Mouse (Mus musculus) G1E (cell line): ENCODE data around the gene Tob1. TPM values are rescaled to one million over a fixed set of nuclear protein-coding genes. Genes with fewer than 3 reads are reported as not detected.

ENCODE experiments used
- ATAC-seq: 2 replicates; pipeline ENCODE4 v1.8.0; 2016; ENCODE audit warnings: mild to moderate bottlenecking; ENCODE audit not compliant: insufficient number of reproducible peaks, poor library complexity, low FRiP score, severe bottlenecking; ENCODE audit errors: extremely low read depth
- DNase-seq: peaks from one replicate; pipeline ENCODE4 v3.0.0; 2012; ENCODE audit warnings: low spot score
- H3K27me3 ChIP-seq: 2 replicates; pipeline ENCODE4 v1.6.1; 2012; ENCODE audit warnings: mild to moderate bottlenecking, low read length, inconsistent platforms; ENCODE audit not compliant: insufficient read depth
- H3K36me3 ChIP-seq: replicated peaks from 2 replicates; pipeline ENCODE3; 2012; ENCODE audit warnings: mild to moderate bottlenecking, inconsistent platforms
- H3K4me1 ChIP-seq: 2 replicates; pipeline ENCODE4 v1.6.1; 2012; ENCODE audit warnings: low read depth, low read length, inconsistent platforms, mixed read lengths; ENCODE audit not compliant: insufficient read depth
- H3K4me3 ChIP-seq: 2 replicates; pipeline ENCODE4 v1.5.1; 2012; ENCODE audit warnings: low read depth, mild to moderate bottlenecking, inconsistent platforms, low read length, moderate library complexity, mixed read lengths
- H3K9me3 ChIP-seq: replicated peaks from 2 replicates; pipeline ENCODE4 v1.6.1; 2012; ENCODE audit warnings: inconsistent platforms
- CTCF ChIP-seq: IDR thresholded peaks from 2 replicates; pipeline ENCODE4 v1.5.1; 2012; ENCODE audit warnings: low read depth, low read length, inconsistent platforms, mixed read lengths
- GATA1 ChIP-seq: IDR thresholded peaks from 2 replicates; pipeline ENCODE4 v1.6.1; 2012; ENCODE audit warnings: borderline replicate concordance, low read length, inconsistent platforms, mixed read lengths
- GATA2 ChIP-seq: IDR thresholded peaks from 2 replicates; pipeline ENCODE4 v1.6.1; 2012; ENCODE audit warnings: low read depth, low read length, inconsistent platforms, borderline replicate concordance
- POLR2AphosphoS5 ChIP-seq: IDR thresholded peaks from 2 replicates; pipeline ENCODE4 v1.6.1; 2012; ENCODE audit warnings: low read depth, low read length, inconsistent platforms; ENCODE audit not compliant: insufficient replicate concordance
- TAL1 ChIP-seq: conservative IDR thresholded peaks from 2 replicates; pipeline ENCODE4 v1.6.1; 2012; ENCODE audit warnings: low read depth, low read length, inconsistent platforms, mixed read lengths
- polyA plus RNA-seq: library from polyadenylated mRNA; stranded (reverse); fragments of >175 nt; gene quantifications from 2 replicates; pipeline ENCODE4 v1.2.3, GENCODE M21; 2012
- total RNA-seq, 2 experiments: library from RNA; stranded (forward) in 1 of 2; stranded (reverse) in 1 of 2; fragments of 200-1000 nt in 1 of 2; fragments of >200 nt in 1 of 2; fragmentation: Nextera tagmentation in 1 of 2; gene quantifications; 2 replicates each; pipeline ENCODE4 v1.2.3; 2014 to 2017

Tob1 gene
- total and polyA plus RNA-seq, 3 experiments, result 9.9 to 28.6 (median 11.1) TPM

DNA sequence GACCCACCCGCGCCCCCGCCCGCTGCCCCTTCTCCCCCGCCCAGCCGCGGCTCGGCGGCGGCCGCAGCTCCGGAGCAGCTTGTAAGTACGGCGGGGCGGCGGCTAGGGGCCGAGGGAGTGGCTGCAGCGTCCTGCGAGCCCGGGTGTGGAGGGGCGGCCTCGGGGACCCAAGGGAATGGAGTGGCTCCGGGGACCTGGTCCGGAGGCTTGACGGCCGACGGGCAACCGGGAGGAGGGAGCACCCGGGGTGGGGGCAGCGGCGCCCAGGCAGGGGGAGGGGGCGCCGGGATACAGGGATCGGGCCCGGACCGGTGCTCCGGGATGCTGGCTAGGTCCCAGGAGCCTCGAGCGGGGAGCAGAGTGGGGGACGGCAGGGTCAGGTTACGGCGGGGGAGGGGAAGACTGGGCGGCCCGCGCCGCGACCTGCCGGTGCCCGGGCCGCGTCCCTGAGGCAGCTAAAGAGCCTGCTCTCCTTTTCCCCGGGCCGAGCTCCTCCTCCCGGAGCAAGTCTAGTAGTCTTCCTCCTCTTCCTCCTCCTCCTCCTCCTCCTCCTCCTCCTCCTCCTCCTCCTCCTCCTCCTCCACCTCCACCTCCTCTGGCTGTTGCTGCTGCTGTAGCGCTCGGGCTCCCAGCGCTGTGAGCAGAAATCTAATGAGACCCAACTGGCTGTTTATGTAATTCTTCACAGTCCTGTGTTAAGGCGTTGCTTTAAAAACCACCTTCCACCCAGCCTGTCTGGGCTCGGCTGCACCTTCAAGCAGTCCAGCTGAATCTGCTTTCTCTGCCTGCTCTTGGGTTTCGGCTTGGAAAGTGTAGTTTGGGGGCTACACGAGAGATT lies 616 bp downstream of the Tob1 start:
- no peak for ATAC-seq
- no peak for DNase-seq
- Histone ChIP-seq H3K36me3 (peaks cover 15% of the 10 kb centered on the region), H3K4me1 (peaks cover 41% of the 10 kb centered on the region), H3K4me3 (peak overlapping the region; percentile 84), H3K9me3 (no peaks in the 10 kb centered on the region), H3K27me3 (no peaks in the 10 kb centered on the region)
- TF ChIP-seq TAL1, result no peak
- no peak for TF ChIP-seq GATA1
- TF ChIP-seq POLR2AphosphoS5, result no peak
- no peak for TF ChIP-seq GATA2
- TF ChIP-seq CTCF, result no peak

DNA sequence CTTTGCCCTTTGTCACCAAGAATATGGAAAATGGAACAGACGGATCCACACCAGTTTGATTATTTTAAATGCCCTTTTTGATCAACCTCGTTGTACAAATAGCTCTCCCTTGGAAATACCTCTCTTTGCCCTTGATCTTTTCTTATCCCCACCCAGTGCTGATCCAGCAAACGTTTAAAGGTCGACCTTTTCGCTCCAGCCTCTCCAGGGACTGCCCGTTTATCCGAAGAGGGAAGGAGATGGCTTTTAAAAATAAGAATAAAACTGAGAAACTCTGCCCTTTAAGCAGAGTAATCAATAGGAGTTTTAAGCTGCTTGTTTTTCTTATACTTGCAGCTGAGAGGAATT lies 1.2 kb downstream of the Tob1 start:
- H3K36me3 ChIP-seq, result peaks cover 15% of the 10 kb centered on the region
- no peak for TF ChIP-seq POLR2AphosphoS5
- H3K9me3 ChIP-seq, result no peaks in the 10 kb centered on the region
- no peaks in the 10 kb centered on the region for H3K27me3 ChIP-seq
- peaks cover 36% of the 10 kb centered on the region for H3K4me1 ChIP-seq
- no peak for ATAC-seq
- no peak for DNase-seq
- H3K4me3 ChIP-seq, result peak overlapping the region; percentile 84

DNA sequence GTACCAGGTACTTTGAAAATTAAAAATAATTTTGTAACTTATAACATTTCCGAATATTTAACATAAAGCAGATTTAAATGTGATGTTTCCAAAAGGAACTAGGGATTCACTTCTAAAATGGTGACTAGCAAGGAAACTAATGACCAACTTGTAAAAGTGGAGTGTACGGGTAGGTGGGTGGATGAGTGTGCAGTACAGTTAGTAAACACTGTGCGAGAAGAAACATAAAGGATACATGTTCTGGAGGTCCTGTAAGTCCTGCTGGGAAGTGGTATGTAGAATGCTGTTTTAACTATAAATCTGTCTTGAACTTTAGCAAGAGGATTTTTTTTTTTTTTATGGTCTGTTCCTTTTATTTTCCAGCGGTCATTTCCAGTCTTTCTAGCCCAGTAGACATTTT lies 1.7 kb downstream of the Tob1 start:
- no peaks in the 10 kb centered on the region for H3K9me3 ChIP-seq
- ATAC-seq (no peak), DNase-seq (no peak)
- no peaks in the 10 kb centered on the region for H3K27me3 ChIP-seq
- peaks cover 36% of the 10 kb centered on the region for H3K4me1 ChIP-seq
- TF ChIP-seq TAL1 (no peak), POLR2AphosphoS5 (no peak), GATA1 (no peak), GATA2 (no peak), CTCF (no peak)
- no peak overlapping the region for H3K4me3 ChIP-seq
- peaks cover 15% of the 10 kb centered on the region for H3K36me3 ChIP-seq

DNA sequence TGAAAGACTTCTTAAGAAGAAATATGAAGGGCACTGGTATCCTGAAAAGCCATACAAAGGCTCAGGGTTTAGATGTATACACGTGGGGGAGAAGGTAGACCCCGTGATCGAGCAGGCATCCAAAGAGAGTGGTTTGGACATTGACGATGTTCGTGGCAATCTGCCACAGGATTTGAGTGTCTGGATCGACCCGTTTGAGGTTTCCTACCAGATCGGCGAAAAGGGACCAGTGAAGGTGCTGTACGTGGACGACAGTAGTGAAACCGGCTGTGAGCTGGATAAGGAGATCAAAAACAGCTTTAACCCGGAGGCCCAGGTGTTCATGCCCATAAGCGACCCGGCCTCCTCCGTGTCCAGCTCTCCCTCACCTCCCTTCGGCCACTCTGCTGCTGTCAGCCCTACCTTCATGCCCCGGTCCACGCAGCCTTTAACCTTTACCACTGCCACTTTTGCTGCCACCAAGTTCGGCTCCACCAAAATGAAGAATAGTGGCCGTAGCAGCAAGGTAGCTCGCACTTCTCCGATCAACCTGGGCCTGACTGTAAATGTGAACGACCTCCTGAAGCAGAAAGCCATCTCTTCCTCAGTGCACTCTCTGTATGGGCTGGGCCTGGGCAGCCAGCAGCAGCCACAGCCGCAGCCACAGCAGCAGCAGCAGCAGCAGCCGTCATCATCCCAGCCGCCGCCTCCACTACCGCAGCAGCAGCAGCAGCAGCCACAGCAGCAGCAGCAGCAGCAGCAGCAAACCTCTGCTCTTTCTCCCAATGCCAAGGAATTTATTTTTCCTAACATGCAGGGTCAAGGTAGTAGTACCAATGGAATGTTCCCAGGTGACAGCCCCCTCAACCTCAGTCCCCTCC lies 2.7 kb downstream of the Tob1 start:
- Histone ChIP-seq H3K9me3 (no peaks in the 10 kb centered on the region), H3K36me3 (peaks cover 15% of the 10 kb centered on the region), H3K4me1 (peaks cover 27% of the 10 kb centered on the region), H3K27me3 (0 out of 2 replicates have a peak, but pooled peaks cover under 1% of the 10 kb centered on the region), H3K4me3 (peak overlapping the region; percentile 46; the same call in 1 of the 2 replicates)
- no peak for ATAC-seq
- no peak for TF ChIP-seq CTCF
- no peak for TF ChIP-seq GATA2
- TF ChIP-seq GATA1, result no peak
- TF ChIP-seq POLR2AphosphoS5, result no peak
- TF ChIP-seq TAL1, result no peak
- no peak for DNase-seq

DNA sequence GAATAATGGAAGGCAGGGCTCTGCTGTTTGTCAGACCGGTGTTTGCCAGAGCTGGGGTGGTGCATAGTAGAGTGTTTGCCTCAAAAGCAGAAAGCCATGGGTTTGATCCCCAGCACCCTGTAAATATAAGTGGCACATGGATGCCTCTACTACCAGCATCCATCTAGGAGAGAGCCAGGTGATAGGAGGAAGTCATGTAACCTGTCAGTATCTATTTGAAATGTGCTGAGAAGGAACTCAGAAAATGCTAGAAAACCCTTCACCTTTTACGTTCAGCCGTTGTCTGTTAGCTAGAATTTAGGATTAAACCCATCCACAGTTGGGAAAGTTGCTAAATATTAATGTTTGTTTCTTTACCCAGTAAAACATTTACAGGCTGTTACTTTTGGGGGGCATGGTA lies 4.3 kb downstream of the Tob1 start:
- no peak for TF ChIP-seq CTCF
- TF ChIP-seq POLR2AphosphoS5, result no peak
- no peak for TF ChIP-seq GATA2
- TF ChIP-seq GATA1, result no peak
- TF ChIP-seq TAL1, result no peak
- Histone ChIP-seq H3K27me3 (peaks cover 11% of the 10 kb centered on the region), H3K36me3 (peaks cover 15% of the 10 kb centered on the region), H3K9me3 (no peaks in the 10 kb centered on the region), H3K4me3 (no peak overlapping the region), H3K4me1 (peaks cover 17% of the 10 kb centered on the region)
- no peak for DNase-seq
- ATAC-seq, result no peak

DNA sequence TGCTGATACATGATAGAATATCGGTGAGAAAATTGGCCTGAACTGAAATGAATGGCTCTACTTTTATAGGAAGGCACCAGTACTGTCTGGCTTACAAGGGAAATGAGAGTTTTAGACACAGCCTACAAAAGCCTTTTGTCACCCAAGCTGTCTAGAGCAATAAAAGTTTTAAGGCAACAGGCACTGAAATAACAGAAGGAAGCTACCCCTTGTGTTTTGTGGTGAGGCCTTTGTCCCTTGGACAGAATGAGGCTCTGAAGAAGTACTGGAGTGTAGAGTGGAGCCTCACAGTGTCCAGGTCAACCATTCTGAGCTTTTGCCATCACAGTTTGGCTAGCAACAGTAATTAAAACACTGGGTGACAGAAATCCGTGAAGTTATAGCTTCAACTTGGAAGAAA lies 5.0 kb downstream of the Tob1 start:
- Histone ChIP-seq H3K4me1 (peaks cover 14% of the 10 kb centered on the region), H3K9me3 (no peaks in the 10 kb centered on the region), H3K4me3 (no peak overlapping the region), H3K36me3 (peaks cover 15% of the 10 kb centered on the region), H3K27me3 (peaks cover 17% of the 10 kb centered on the region)
- ATAC-seq (no peak), DNase-seq (no peak)
- no peak for TF ChIP-seq TAL1
- no peak for TF ChIP-seq GATA2
- no peak for TF ChIP-seq POLR2AphosphoS5
- no peak for TF ChIP-seq CTCF
